ENCODE assay signal across 7 mouse cellular contexts in genomic region chr6:54971731-54972110, GRCm38 (mm10). TPM values are rescaled to one million over a fixed set of nuclear protein-coding genes. Genes with fewer than 3 reads are reported as not detected.
A peak's percentile ranks its signal among the peaks of the same experiment; 100 is the strongest.
DNase-seq lines count a peak whose midpoint lies in the region; ATAC-seq and TF ChIP-seq lines count a peak whose summit lies in the region.

No protein-coding gene starts in this region.

- no peaks in the 10 kb centered on the region for H3K9me3 ChIP-seq in embryonic facial prominence, embryonic 12.5 days
- H3K9me3 ChIP-seq in hindbrain, embryonic 11.5 days (ENCODE audit: control insufficient read depth, low read length): no peaks in the 10 kb centered on the region
- no peaks in the 10 kb centered on the region for H3K9me3 ChIP-seq in liver, embryonic 11.5 days (ENCODE audit: control insufficient read depth, low read length)
- H3K9me3 ChIP-seq in neural tube, embryonic 14.5 days (ENCODE audit: control insufficient read depth, low read length): no peaks in the 10 kb centered on the region

- ATAC-seq in Patski: peak; percentile 9
- ATAC-seq in embryonic facial prominence, embryonic 12.5 days (ENCODE audit: insufficient number of reproducible peaks, insufficient read depth, low FRiP score, low TSS enrichment): no peak
- ATAC-seq in hindbrain, embryonic 11.5 days (ENCODE audit: low FRiP score): peak; percentile 19; the same call in 1 of the 2 replicates
- no peak for ATAC-seq in liver, embryonic 11.5 days (replicated peaks; ENCODE audit: low FRiP score)
- 0 out of 2 replicates have a peak, but pooled peaks have one; percentile 5 for ATAC-seq in neural tube, embryonic 14.5 days (ENCODE audit: low read depth)

- H3K27ac ChIP-seq in embryonic facial prominence, embryonic 12.5 days: 0 out of 2 replicates have a peak overlapping the region, but pooled peaks have one; percentile 41
- no peak overlapping the region for H3K27ac ChIP-seq in hindbrain, embryonic 11.5 days (ENCODE audit: low read depth, low read length)
- no peak overlapping the region for H3K27ac ChIP-seq in liver, embryonic 11.5 days (ENCODE audit: low read depth, low read length)
- H3K27ac ChIP-seq in neural tube, embryonic 14.5 days (ENCODE audit: low read depth, low read length): no peak overlapping the region

- H3K4me2 ChIP-seq in embryonic facial prominence, embryonic 12.5 days (replicated peaks): peak overlapping the region; percentile 78
- H3K4me2 ChIP-seq in hindbrain, embryonic 11.5 days (replicated peaks; ENCODE audit: low read depth, low read length): peak overlapping the region; percentile 92
- H3K4me2 ChIP-seq in liver, embryonic 11.5 days: peak overlapping the region; percentile 92
- peak overlapping the region; percentile 87 for H3K4me2 ChIP-seq in neural tube, embryonic 14.5 days (ENCODE audit: low read depth, low read length)

- peaks cover 9% of the 10 kb centered on the region; the same call in 1 of the 2 replicates for H3K4me1 ChIP-seq in embryonic facial prominence, embryonic 12.5 days
- H3K4me1 ChIP-seq in hindbrain, embryonic 11.5 days (replicated peaks; ENCODE audit: control insufficient read depth, insufficient read depth, low read length): no peaks in the 10 kb centered on the region
- 0 out of 2 replicates have a peak, but pooled peaks cover 2% of the 10 kb centered on the region for H3K4me1 ChIP-seq in liver, embryonic 11.5 days (replicated peaks; ENCODE audit: control insufficient read depth, insufficient read depth, low read length)
- no peaks in the 10 kb centered on the region for H3K4me1 ChIP-seq in neural tube, embryonic 14.5 days (ENCODE audit: control insufficient read depth, insufficient read depth, low read length)

- DNase-seq in Patski (ENCODE audit: low read depth, low spot score): peak; percentile 4
- DNase-seq in hindbrain, embryonic 11.5 days (ENCODE audit: low spot score): no peak
- no peak for DNase-seq in liver, embryonic 11.5 days (ENCODE audit: low spot score)
- DNase-seq in ovary, postnatal 14 days (ENCODE audit: low spot score): no peak
- no peak for DNase-seq in thymus, postnatal 4 days

- no peaks in the 10 kb centered on the region for H3K27me3 ChIP-seq in Patski
- peaks cover 9% of the 10 kb centered on the region for H3K27me3 ChIP-seq in embryonic facial prominence, embryonic 12.5 days
- peaks cover 7% of the 10 kb centered on the region; the same call in 1 of the 2 replicates for H3K27me3 ChIP-seq in hindbrain, embryonic 11.5 days (ENCODE audit: control insufficient read depth, insufficient read depth, low read length)
- H3K27me3 ChIP-seq in liver, embryonic 11.5 days (replicated peaks; ENCODE audit: control insufficient read depth, insufficient read depth, low read length): peaks cover 16% of the 10 kb centered on the region
- no peaks in the 10 kb centered on the region for H3K27me3 ChIP-seq in neural tube, embryonic 14.5 days (ENCODE audit: control insufficient read depth, insufficient read depth, low read length)

- TF ChIP-seq CTCF in Patski (IDR thresholded peaks at IDR 0.05): no peak

- peak overlapping the region; percentile 66 for H3K9ac ChIP-seq in embryonic facial prominence, embryonic 12.5 days
- peak overlapping the region; percentile 64; the same call in 1 of the 2 replicates for H3K9ac ChIP-seq in hindbrain, embryonic 11.5 days (ENCODE audit: low read depth, low read length)
- H3K9ac ChIP-seq in liver, embryonic 11.5 days (ENCODE audit: low read depth, low read length): peak overlapping the region; percentile 42; the same call in 1 of the 2 replicates
- peak overlapping the region; percentile 17 for H3K9ac ChIP-seq in neural tube, embryonic 14.5 days (replicated peaks; ENCODE audit: low read depth, low read length)

- WGBS in embryonic facial prominence, embryonic 12.5 days: 13% methylated on average over 8 of the region's 8 CpGs
- WGBS in hindbrain, embryonic 11.5 days: 18% methylated on average over 8 of the region's 8 CpGs
- WGBS in liver, embryonic 11.5 days: 30% methylated on average over 8 of the region's 8 CpGs
- 18% methylated on average over 8 of the region's 8 CpGs for WGBS in neural tube, embryonic 14.5 days

- H3K36me3 ChIP-seq in embryonic facial prominence, embryonic 12.5 days: no peaks in the 10 kb centered on the region
- H3K36me3 ChIP-seq in hindbrain, embryonic 11.5 days (ENCODE audit: control insufficient read depth, insufficient read depth, low read length): no peaks in the 10 kb centered on the region
- H3K36me3 ChIP-seq in liver, embryonic 11.5 days (ENCODE audit: control insufficient read depth, insufficient read depth, low read length): no peaks in the 10 kb centered on the region
- H3K36me3 ChIP-seq in neural tube, embryonic 14.5 days (ENCODE audit: control insufficient read depth, insufficient read depth, low read length): no peaks in the 10 kb centered on the region

- peak overlapping the region; percentile 58 for H3K4me3 ChIP-seq in embryonic facial prominence, embryonic 12.5 days
- H3K4me3 ChIP-seq in hindbrain, embryonic 11.5 days (ENCODE audit: low read depth, low read length): peak overlapping the region; percentile 50
- H3K4me3 ChIP-seq in liver, embryonic 11.5 days (ENCODE audit: low read depth, low read length): peak overlapping the region; percentile 65
- peak overlapping the region; percentile 58 for H3K4me3 ChIP-seq in neural tube, embryonic 14.5 days (ENCODE audit: low read depth, low read length)

- in situ Hi-C loops in Patski (cut with MboI; ENCODE audit: low pct_unique_long_range_greater_than_20kb): no loop called here

- CTCF ChIA-PET in Patski (lab: Charles Lee): no interaction called here

- POLR2A ChIA-PET in Patski (lab: Charles Lee): interaction anchor here (0.7 kb wide), 1 partner anchor 155 kb away, joined by 3 read pairs; no protein-coding TSS in a partner anchor

RNA-seq across cellular contexts. Expression of gene Nod1, which starts 0.7 kb away (rescaled TPM):
- polyA plus RNA-seq in Patski (2021): 6.3 TPM
- 4.7 and 5.2 TPM in 2 replicates for polyA plus RNA-seq in embryonic facial prominence, embryonic 12.5 days (2016; fragmentation: Nextera tagmentation; extraction: Ambion mirVana)
- polyA plus RNA-seq in hindbrain, embryonic 11.5 days (2014; fragmentation: Nextera tagmentation; extraction: Ambion mirVana): 1.8 and 2.4 TPM in 2 replicates
- polyA plus RNA-seq in liver, embryonic 11.5 days (2014; fragmentation: Nextera tagmentation; extraction: Ambion mirVana): 2.1 and 2.9 TPM in 2 replicates
- 1.7 and 3.7 TPM in 2 replicates for polyA plus RNA-seq in neural tube, embryonic 14.5 days (2014; fragmentation: Nextera tagmentation; extraction: Ambion mirVana)

RNA-seq across cellular contexts. Expression of gene Ggct, which starts 21.0 kb away (rescaled TPM):
- polyA plus RNA-seq in Patski (2021): 14.2 TPM
- polyA plus RNA-seq in embryonic facial prominence, embryonic 12.5 days (2016; fragmentation: Nextera tagmentation; extraction: Ambion mirVana): 9.8 and 12.5 TPM in 2 replicates
- polyA plus RNA-seq in hindbrain, embryonic 11.5 days (2014; fragmentation: Nextera tagmentation; extraction: Ambion mirVana): 18.2 and 18.9 TPM in 2 replicates
- polyA plus RNA-seq in liver, embryonic 11.5 days (2014; fragmentation: Nextera tagmentation; extraction: Ambion mirVana): 11.8 TPM in 2 replicates
- 19.0 and 19.8 TPM in 2 replicates for polyA plus RNA-seq in neural tube, embryonic 14.5 days (2014; fragmentation: Nextera tagmentation; extraction: Ambion mirVana)

Comparison
In these comparisons a context has a peak if more than half of its experiments do, and no peak if none do; other contexts are left out.
1. ATAC-seq: peak in Patski (single experiment), hindbrain, embryonic 11.5 days (single experiment) and neural tube, embryonic 14.5 days (single experiment); none in embryonic facial prominence, embryonic 12.5 days (single experiment) and liver, embryonic 11.5 days (single experiment).
2. Peak in every context shown above with its lines, with median percentiles within 50 percentile points of each other: H3K4me2 ChIP-seq, H3K4me3 ChIP-seq and H3K9ac ChIP-seq.